Comparison of ENCODE assay signal across 8 mouse cellular contexts in genomic region chr9:77756076-77756475, GRCm38 (mm10). TPM values are rescaled to one million over a fixed set of nuclear protein-coding genes. Genes with fewer than 3 reads are reported as not detected.
A peak's percentile ranks its signal among the peaks of the same experiment; 100 is the strongest.
DNase-seq lines count a peak whose midpoint lies in the region; ATAC-seq lines count a peak whose summit lies in the region.

No protein-coding gene starts in this region.

- no peaks in the 10 kb centered on the region for H3K9me3 ChIP-seq in heart, embryonic 13.5 days
- H3K9me3 ChIP-seq in limb, embryonic 11.5 days (ENCODE audit: control insufficient read depth, low read length) = no peaks in the 10 kb centered on the region
- no peaks in the 10 kb centered on the region for H3K9me3 ChIP-seq in neural tube, embryonic 11.5 days (ENCODE audit: control insufficient read depth, low read length)

- peak overlapping the region; percentile 77 for H3K4me2 ChIP-seq in heart, embryonic 13.5 days
- H3K4me2 ChIP-seq in limb, embryonic 11.5 days (ENCODE audit: low read depth, severe bottlenecking) = peak overlapping the region; percentile 82; the same call in 1 of the 2 replicates
- H3K4me2 ChIP-seq in neural tube, embryonic 11.5 days (ENCODE audit: low read depth) = peak overlapping the region; percentile 74

- intact Hi-C loops in heart, postnatal 25 days (cut with DNase I) = loop anchor here (5.0 to 10.0 kb wide), 2 partner anchors 161 to 419 kb away; partner anchors contain the start of gene Elovl5

- peak overlapping the region; percentile 82 for H3K9ac ChIP-seq in heart, embryonic 13.5 days
- no peak overlapping the region for H3K9ac ChIP-seq in limb, embryonic 11.5 days (ENCODE audit: low read length)
- H3K9ac ChIP-seq in neural tube, embryonic 11.5 days (ENCODE audit: low read length) = no peak overlapping the region

- no peaks in the 10 kb centered on the region for H3K27me3 ChIP-seq in heart, embryonic 13.5 days (replicated peaks)
- no peaks in the 10 kb centered on the region for H3K27me3 ChIP-seq in limb, embryonic 11.5 days (ENCODE audit: control insufficient read depth, insufficient read depth, low read length)
- H3K27me3 ChIP-seq in neural tube, embryonic 11.5 days (ENCODE audit: control insufficient read depth, insufficient read depth, low read length) = no peaks in the 10 kb centered on the region

- H3K4me1 ChIP-seq in heart, embryonic 13.5 days = peaks cover 33% of the 10 kb centered on the region
- H3K4me1 ChIP-seq in limb, embryonic 11.5 days (ENCODE audit: control insufficient read depth, insufficient read depth, low read length) = peaks cover 6% of the 10 kb centered on the region; the same call in 1 of the 2 replicates
- H3K4me1 ChIP-seq in neural tube, embryonic 11.5 days (ENCODE audit: control insufficient read depth, insufficient read depth, low read length) = no peaks in the 10 kb centered on the region

- no peak overlapping the region for H3K27ac ChIP-seq in heart, embryonic 13.5 days (replicated peaks)
- H3K27ac ChIP-seq in limb, embryonic 11.5 days (replicated peaks; ENCODE audit: low read depth, low read length) = no peak overlapping the region
- H3K27ac ChIP-seq in neural tube, embryonic 11.5 days (ENCODE audit: low read depth, low read length) = no peak overlapping the region

- no peak for DNase-seq in heart, postnatal 25 days (ENCODE audit: low spot score)
- DNase-seq in MEL-GATA-1-ER (ENCODE audit: extremely low read depth, low read depth) = peak; percentile 55
- DNase-seq in fibroblast of lung, adult 2 months (ENCODE audit: low read depth) = peak; percentile 22
- peak; percentile 35 for DNase-seq in limb, embryonic 11.5 days (ENCODE audit: low spot score)
- peak; percentile 28 for DNase-seq in neural tube, embryonic 11.5 days (ENCODE audit: low spot score)
- no peak for DNase-seq in urinary bladder, postnatal 36 days (ENCODE audit: low spot score in 2 of 2)
- DNase-seq in right cerebral cortex, postnatal 36 days (ENCODE audit: low spot score in 2 of 2) = no peak

- WGBS in heart, embryonic 13.5 days = 27% methylated on average over 9 of the region's 9 CpGs
- 31% methylated on average over 9 of the region's 9 CpGs for WGBS in limb, embryonic 11.5 days
- 35% methylated on average over 9 of the region's 9 CpGs for WGBS in neural tube, embryonic 11.5 days

- H3K36me3 ChIP-seq in heart, embryonic 13.5 days = no peaks in the 10 kb centered on the region
- no peaks in the 10 kb centered on the region for H3K36me3 ChIP-seq in limb, embryonic 11.5 days (ENCODE audit: control insufficient read depth, insufficient read depth, low read length)
- H3K36me3 ChIP-seq in neural tube, embryonic 11.5 days (ENCODE audit: control insufficient read depth, insufficient read depth, low read length) = no peaks in the 10 kb centered on the region

- peak overlapping the region; percentile 89 for H3K4me3 ChIP-seq in heart, embryonic 13.5 days
- H3K4me3 ChIP-seq in limb, embryonic 11.5 days (ENCODE audit: low read depth, low read length) = no peak overlapping the region; the same call in 1 of the 2 replicates
- H3K4me3 ChIP-seq in neural tube, embryonic 11.5 days (ENCODE audit: low read depth, low read length) = 0 out of 2 replicates have a peak overlapping the region, but pooled peaks have one; percentile 82

- no peak for ATAC-seq in heart, embryonic 13.5 days (ENCODE audit: extremely low read depth, insufficient number of reproducible peaks, low FRiP score, low TSS enrichment)
- no peak for ATAC-seq in limb, embryonic 11.5 days (ENCODE audit: insufficient number of reproducible peaks, low FRiP score, low TSS enrichment, low read depth)
- no peak for ATAC-seq in neural tube, embryonic 11.5 days (ENCODE audit: insufficient read depth, low FRiP score, low TSS enrichment)

RNA-seq across cellular contexts. Expression of gene Gclc, which starts 1.7 kb away (rescaled TPM):
- 7.6 and 8.3 TPM in 2 replicates for polyA plus RNA-seq in heart, embryonic 13.5 days (2015; fragmentation: Nextera tagmentation; extraction: Ambion mirVana)
- total RNA-seq in heart, postnatal 25 days (2021) = 10 to 100 TPM in 1 of 2 experiments, 1 to 10 TPM in 1; 8.7 to 11.5 TPM
- 12.3 and 14.4 TPM in 2 replicates for polyA plus RNA-seq in limb, embryonic 11.5 days (2014; fragmentation: Nextera tagmentation; extraction: Ambion mirVana)
- polyA plus RNA-seq in neural tube, embryonic 11.5 days (2014; fragmentation: Nextera tagmentation; extraction: Ambion mirVana) = 20.4 and 22.5 TPM in 2 replicates

Comparison
In these comparisons a context has a peak if more than half of its experiments do, and no peak if none do; other contexts are left out.
1. DNase-seq: peak in MEL-GATA-1-ER (single experiment), fibroblast of lung, adult 2 months (single experiment), limb, embryonic 11.5 days (single experiment) and neural tube, embryonic 11.5 days (single experiment); none in heart, postnatal 25 days (single experiment), urinary bladder, postnatal 36 days (0 of 2) and right cerebral cortex, postnatal 36 days (0 of 2).
2. Peak in every context shown above with its lines, with median percentiles within 50 percentile points of each other: H3K4me2 ChIP-seq.